Mouse (Mus musculus) bone marrow, adult 2 months (tissue): Measurements from ENCODE around the gene Samsn1.

Experiments used
- CTCF ChIP-seq: fragments of 200-500 bp; IDR thresholded peaks from 2 replicates; pipeline ENCODE4 v1.5.1; 2011; ENCODE audit warnings: low read length, control low read depth; ENCODE audit not compliant: control insufficient read depth, insufficient read depth
- POLR2A ChIP-seq: fragments of 200-500 bp; IDR thresholded peaks from 2 replicates; pipeline ENCODE4 v1.6.1; 2011; ENCODE audit warnings: low read depth, mild to moderate bottlenecking, control low read depth, low read length, borderline replicate concordance; ENCODE audit not compliant: control insufficient read depth

- TF ChIP-seq CTCF (no peak), POLR2A (no peak)
These were observed 18.2 kb downstream of the Samsn1 start for GRCm38 (mm10) chr16:76003812-76004389.
